Mouse (Mus musculus): ENCODE data around the gene Strbp. TPM values are rescaled to one million over a fixed set of nuclear protein-coding genes. Genes with fewer than 3 reads are reported as not detected.

The Strbp gene
- total RNA-seq (2023) = 40.1 TPM

DNA sequence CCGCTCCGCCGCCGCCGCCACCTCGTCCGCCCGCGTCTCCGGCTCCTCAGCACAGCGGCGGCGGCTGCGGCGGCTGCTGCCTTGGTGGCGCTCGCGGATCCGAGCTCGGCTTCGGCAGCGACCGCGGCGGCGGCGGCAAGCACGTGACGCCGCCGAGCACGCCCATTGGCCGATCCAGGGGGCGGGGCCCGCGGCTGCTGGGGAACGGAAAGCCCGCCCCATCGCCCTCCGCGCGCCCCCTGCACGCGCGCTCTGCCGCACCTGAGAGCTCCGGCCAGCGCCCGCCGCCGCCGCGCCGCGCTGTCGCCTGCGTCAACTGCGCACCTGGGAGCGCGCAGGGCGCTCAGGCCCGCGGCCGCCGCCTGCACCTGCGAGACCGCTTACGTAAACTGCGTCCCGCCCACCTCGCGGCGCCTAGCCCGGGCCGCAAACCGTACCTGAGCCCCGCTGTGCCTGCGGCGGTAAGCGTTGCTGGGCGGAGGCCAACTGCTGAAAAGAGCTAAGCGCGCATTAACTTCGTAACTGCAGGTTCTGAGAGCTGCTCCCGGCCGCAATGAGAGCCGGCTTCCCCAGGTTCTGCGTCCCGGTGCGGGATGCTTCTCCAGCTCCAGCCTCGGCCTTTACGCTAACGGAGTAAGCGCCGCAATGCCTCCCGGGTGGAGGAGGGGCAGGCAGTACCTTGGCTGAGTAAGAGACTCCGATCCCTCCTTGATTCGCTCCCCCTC, at the start of gene Strbp:
Gene Strbp, minus strand, starts transcription at position 630 of the 725 bp plus-strand sequence.

DNA sequence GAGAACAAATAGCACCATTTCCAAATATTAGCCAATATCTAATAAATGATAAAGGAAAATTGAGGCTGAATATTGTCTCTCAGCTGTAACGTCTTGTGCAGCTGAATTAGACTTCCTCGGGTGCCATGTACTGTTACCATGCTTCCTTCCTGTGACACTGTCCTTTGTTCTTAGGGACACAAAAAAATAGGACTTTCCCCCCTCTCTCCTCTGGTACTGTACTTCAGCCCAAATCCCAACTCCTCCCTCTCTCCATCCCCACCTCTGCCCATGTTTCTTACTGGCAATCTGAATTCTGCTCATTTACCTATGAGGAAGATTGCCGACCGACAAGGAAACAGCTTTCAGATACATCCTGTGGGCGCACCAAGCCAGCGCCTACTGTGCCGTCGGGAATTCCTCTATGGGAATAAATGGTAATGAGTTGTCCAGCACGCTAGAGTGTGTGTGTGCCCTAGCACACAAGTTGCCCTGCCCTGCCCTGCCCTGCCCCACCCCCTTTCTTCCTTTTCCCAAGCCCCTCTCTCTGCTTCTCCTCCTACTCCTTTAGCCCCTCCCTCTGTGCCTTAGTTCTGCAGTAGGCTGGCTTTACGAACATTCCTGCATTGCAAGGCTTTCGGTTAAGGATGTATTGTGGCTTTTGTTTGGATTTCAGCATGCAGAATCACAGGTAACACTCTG, 187.5 kb downstream of the Strbp start, which contains the start of gene Gpr21:
Gene Gpr21, plus strand, starts transcription at position 303 of the 681 bp plus-strand sequence.

DNA sequence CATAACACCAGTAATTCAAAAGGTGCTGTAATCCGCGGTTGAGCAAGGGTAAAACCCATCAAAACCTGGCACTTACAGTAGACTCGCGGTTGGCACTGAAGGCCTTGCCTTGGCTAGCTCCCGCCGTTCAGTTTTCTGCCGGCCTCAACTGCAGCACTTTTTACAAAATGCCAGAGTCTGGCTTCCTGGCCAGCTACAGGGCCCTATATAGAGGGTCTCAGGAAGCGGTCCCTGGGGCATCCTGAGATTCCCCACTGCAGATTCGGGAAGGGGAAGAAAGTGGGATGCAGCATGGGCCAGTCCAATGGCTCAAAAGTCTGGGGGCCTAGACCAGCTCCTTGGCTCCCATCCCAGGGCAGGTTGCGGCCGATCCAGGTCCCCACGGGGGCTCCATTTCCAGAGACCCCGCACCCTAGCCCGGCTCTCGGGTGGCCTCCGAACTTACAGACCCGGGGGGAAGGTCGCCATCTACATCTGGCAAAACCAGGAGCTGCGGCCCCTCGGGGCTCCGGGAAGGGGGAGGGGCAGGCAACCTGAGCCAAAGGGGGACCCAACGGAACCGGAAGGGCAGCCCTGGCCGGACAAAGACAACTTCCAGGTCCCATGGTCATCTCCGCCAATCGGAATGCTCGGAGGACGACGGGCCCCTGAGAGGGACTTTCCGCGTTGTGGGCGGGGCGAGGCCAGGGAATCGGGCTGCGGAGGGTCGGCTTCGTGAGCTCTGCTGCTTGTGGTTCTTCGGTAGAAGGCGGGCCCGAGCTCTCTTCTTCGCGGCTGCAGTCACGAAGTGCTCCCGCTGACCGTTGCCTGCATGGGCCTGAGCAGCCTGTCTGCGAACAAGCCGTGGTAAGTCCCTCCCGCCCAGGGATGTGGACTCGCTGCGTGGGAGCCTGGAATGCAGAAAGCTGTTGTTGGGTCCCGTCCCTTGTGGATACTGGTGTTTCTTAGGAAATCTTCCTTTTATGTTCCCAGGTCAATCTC, 260.8 kb downstream of the Strbp start, which contains the start of the genes Zbtb26, Zbtb6 and Rabgap1:
Gene Zbtb26, minus strand, starts transcription at position 525 of the 981 bp plus-strand sequence.
Gene Zbtb6, minus strand, starts transcription at position 561 of the 981 bp plus-strand sequence.
Gene Rabgap1, plus strand, starts transcription at position 669 of the 981 bp plus-strand sequence.

Other genes with a start within 250 kb of the Strbp start
- gene Gpr21, start 187.5 kb downstream of the Strbp start, total RNA-seq (2023) = 3.1 TPM
- 0.15 TPM for gene Crb2, start 72.4 kb upstream of the Strbp start, total RNA-seq (2023)